ENCODE assay signal across 30 mouse cellular contexts in genomic region chr3:99295301-99295700, GRCm38 (mm10). TPM values are rescaled to one million over a fixed set of nuclear protein-coding genes. Genes with fewer than 3 reads are reported as not detected.
A peak's percentile ranks its signal among the peaks of the same experiment; 100 is the strongest.
DNase-seq lines count a peak whose midpoint lies in the region; ATAC-seq and TF ChIP-seq lines count a peak whose summit lies in the region.
"Had no signal": no experiment of that assay in that cellular context is flagged by ENCODE, and none has a peak within 500 bp of the region (broad histone marks: within the 10 kb centered on the region; RNA-seq: fewer than 3 reads in every experiment).

No protein-coding gene starts in this region.

- H3K9ac ChIP-seq in midbrain, embryonic 11.5 days (ENCODE audit: low read length), result no peak overlapping the region
- H3K9ac ChIP-seq in midbrain, embryonic 14.5 days (replicated peaks; ENCODE audit: low read length), result no peak overlapping the region
- H3K9ac ChIP-seq: embryonic facial prominence, embryonic 12.5 days; forebrain, embryonic 13.5 days; heart, embryonic 13.5 days; hindbrain, embryonic 12.5 days; hindbrain, embryonic 15.5 days had no signal

- no peak for ATAC-seq in midbrain, embryonic 11.5 days (ENCODE audit: low FRiP score)
- no peak for ATAC-seq in midbrain, embryonic 14.5 days (ENCODE audit: low FRiP score, low TSS enrichment)
- ATAC-seq in Patski, result peak; percentile 9
- ATAC-seq: activated CD4-positive, CD25-positive, alpha-beta regulatory T cell, adult 4 months; CD4-positive, CD25-positive, alpha-beta regulatory T cell, adult 4 months; forebrain, embryonic 13.5 days; forebrain, embryonic 16.5 days; intestine, postnatal 0 days had no signal

- no peak for TF ChIP-seq POLR2A in myocyte (IDR thresholded peaks at IDR 0.05; ENCODE audit: insufficient read length, low read depth)

- no peaks in the 10 kb centered on the region for H3K27me3 ChIP-seq in midbrain, embryonic 11.5 days (ENCODE audit: control insufficient read depth, insufficient read depth, low read length)
- no peaks in the 10 kb centered on the region for H3K27me3 ChIP-seq in midbrain, embryonic 14.5 days (ENCODE audit: control insufficient read depth, insufficient read depth, low read length)
- H3K27me3 ChIP-seq in Patski, result no peaks in the 10 kb centered on the region
- H3K27me3 ChIP-seq in myocyte (ENCODE audit: control insufficient read depth, insufficient read depth, insufficient read length), result no peaks in the 10 kb centered on the region
- H3K27me3 ChIP-seq: embryonic facial prominence, embryonic 12.5 days; forebrain, embryonic 13.5 days; heart, embryonic 13.5 days; hindbrain, embryonic 12.5 days; hindbrain, embryonic 15.5 days had no signal

- POLR2A ChIA-PET in Patski (lab: Charles Lee), result no interaction called here

- H3K36me3 ChIP-seq in midbrain, embryonic 11.5 days (ENCODE audit: control insufficient read depth, insufficient read depth, low read length), result no peaks in the 10 kb centered on the region
- no peaks in the 10 kb centered on the region for H3K36me3 ChIP-seq in midbrain, embryonic 14.5 days (ENCODE audit: control insufficient read depth, insufficient read depth, low read length)
- H3K36me3 ChIP-seq in myocyte (ENCODE audit: control insufficient read depth, insufficient read depth), result no peaks in the 10 kb centered on the region
- H3K36me3 ChIP-seq: embryonic facial prominence, embryonic 12.5 days; forebrain, embryonic 10.5 days; heart, embryonic 10.5 days; heart, embryonic 13.5 days; hindbrain, embryonic 12.5 days; hindbrain, embryonic 15.5 days had no signal

- peak overlapping the region; percentile 84 for H3K27ac ChIP-seq in gastrocnemius, adult 2 months
- H3K27ac ChIP-seq in midbrain, embryonic 11.5 days (ENCODE audit: low read depth, low read length), result no peak overlapping the region
- H3K27ac ChIP-seq in midbrain, embryonic 14.5 days (replicated peaks; ENCODE audit: low read depth, low read length), result no peak overlapping the region
- H3K27ac ChIP-seq: embryonic facial prominence, embryonic 12.5 days; forebrain, embryonic 10.5 days; forebrain, embryonic 13.5 days; heart, adult 2 months; heart, embryonic 10.5 days; heart, embryonic 13.5 days; hindbrain, embryonic 12.5 days; hindbrain, embryonic 15.5 days had no signal

- peaks cover 23% of the 10 kb centered on the region for H3K79me2 ChIP-seq in myocyte (ENCODE audit: control insufficient read depth, insufficient read depth)

- in situ Hi-C loops in Patski (cut with MboI; ENCODE audit: low pct_unique_long_range_greater_than_20kb), result no loop called here

- WGBS in midbrain, embryonic 11.5 days, result 54% methylated on average over 2 of the region's 2 CpGs
- 55% methylated on average over 2 of the region's 2 CpGs for WGBS in midbrain, embryonic 14.5 days

- H3K9me3 ChIP-seq in midbrain, embryonic 11.5 days (ENCODE audit: control insufficient read depth, low read length), result no peaks in the 10 kb centered on the region
- no peaks in the 10 kb centered on the region for H3K9me3 ChIP-seq in midbrain, embryonic 14.5 days (ENCODE audit: control insufficient read depth, low read length)
- H3K9me3 ChIP-seq: embryonic facial prominence, embryonic 12.5 days; forebrain, embryonic 10.5 days; forebrain, embryonic 13.5 days; heart, embryonic 10.5 days; heart, embryonic 13.5 days; hindbrain, embryonic 12.5 days; hindbrain, embryonic 15.5 days had no signal

- H3K4me1 ChIP-seq in midbrain, embryonic 11.5 days (ENCODE audit: control insufficient read depth, insufficient read depth, low read length), result no peaks in the 10 kb centered on the region
- H3K4me1 ChIP-seq in midbrain, embryonic 14.5 days (ENCODE audit: control insufficient read depth, insufficient read depth, low read length), result no peaks in the 10 kb centered on the region

- no peak overlapping the region for H3K4me2 ChIP-seq in midbrain, embryonic 11.5 days
- no peak overlapping the region for H3K4me2 ChIP-seq in midbrain, embryonic 14.5 days (ENCODE audit: low read length)
- peak overlapping the region; percentile 39 for H3K4me2 ChIP-seq in myocyte (ENCODE audit: low read depth)
- H3K4me2 ChIP-seq: embryonic facial prominence, embryonic 12.5 days; forebrain, embryonic 13.5 days; heart, embryonic 13.5 days; hindbrain, embryonic 12.5 days; hindbrain, embryonic 15.5 days had no signal

- TF ChIP-seq CTCF in gastrocnemius, adult 2 months (IDR thresholded peaks at IDR 0.05), result no peak
- TF ChIP-seq CTCF in Patski (IDR thresholded peaks at IDR 0.05), result no peak

- CTCF ChIA-PET in Patski (lab: Charles Lee), result no interaction called here

- H3K4me3 ChIP-seq in gastrocnemius, adult 2 months, result no peak overlapping the region
- no peak overlapping the region for H3K4me3 ChIP-seq in midbrain, embryonic 11.5 days (ENCODE audit: low read depth, low read length)
- H3K4me3 ChIP-seq in midbrain, embryonic 14.5 days (replicated peaks; ENCODE audit: low read depth, low read length), result no peak overlapping the region
- H3K4me3 ChIP-seq in myocyte, result no peak overlapping the region
- H3K4me3 ChIP-seq: embryonic facial prominence, embryonic 12.5 days; erythroblast, embryonic 14.5 days; forebrain, embryonic 10.5 days; forebrain, embryonic 13.5 days; heart, adult 2 months; heart, embryonic 10.5 days; heart, embryonic 13.5 days; hindbrain, embryonic 12.5 days; hindbrain, embryonic 15.5 days had no signal

- intact Hi-C loops in gastrocnemius, adult 2 months (cut with DNase I), result loop anchor here (5.0 kb wide), 1 partner anchor 527 kb away; no protein-coding TSS in a partner anchor
- intact Hi-C loops in gastrocnemius, postnatal 36 days (cut with DNase I), result loop anchor here (5.0 kb wide), 1 partner anchor 43 kb away; no protein-coding TSS in a partner anchor

- DNase-seq in gastrocnemius, adult 2 months, result no peak
- DNase-seq in gastrocnemius, postnatal 36 days, result no peak
- DNase-seq in midbrain, embryonic 11.5 days (ENCODE audit: low spot score, missing footprints), result peak; percentile 64
- no peak for DNase-seq in midbrain, embryonic 14.5 days
- peak; percentile 37 for DNase-seq in Patski (ENCODE audit: low read depth, low spot score)
- DNase-seq in urinary bladder, postnatal 36 days (ENCODE audit: low spot score in 2 of 2), result no peak
- no peak for DNase-seq in spleen, postnatal 4 days (ENCODE audit: low spot score in 2 of 2)
- DNase-seq: adrenal gland, postnatal 10 days; adrenal gland, postnatal 36 days; cerebellum, adult 18-20 months; cerebellum, adult 9-10 months; cerebellum, postnatal 14 days; gastrocnemius, postnatal 14 days; heart, adult 2 months; heart, postnatal 14 days had no signal

- no peak overlapping the region for H3ac ChIP-seq in myocyte (ENCODE audit: control insufficient read depth, insufficient read length)

TF ChIP-seq in myocyte, 11 proteins besides CTCF, POLR2A, EP300 and RAD21:
- TF ChIP-seq USF1 (IDR thresholded peaks at IDR 0.05; ENCODE audit: low read depth) (no peak), E2F4 (IDR thresholded peaks at IDR 0.05; ENCODE audit: insufficient read depth) (no peak), MYOG (IDR thresholded peaks at IDR 0.05; ENCODE audit: control insufficient read depth in 1 of 3, insufficient read depth in 1 of 3, insufficient read length in 2 of 3, low read depth in 2 of 3) (no peak), POLR2AphosphoS2 (IDR thresholded peaks at IDR 0.05; ENCODE audit: insufficient read length, low read depth) (no peak), MYOD1 (IDR thresholded peaks at IDR 0.05; ENCODE audit: control insufficient read depth in 1 of 3, insufficient read length in 2 of 3, low read depth in 2 of 3) (no peak)
TF ChIP-seq in myocyte: peak in this region for 0.

RNA-seq across cellular contexts. Expression of gene Tbx15, which starts 55.1 kb away (rescaled TPM):
- 100 to 1,000 TPM; 105 to 145 TPM for total RNA-seq in gastrocnemius, adult 2 months (2021)
- total RNA-seq in gastrocnemius, postnatal 36 days (2021), result 100 to 1,000 TPM; 117 to 119 TPM
- 1.6 and 1.8 TPM in 2 replicates for polyA plus RNA-seq in midbrain, embryonic 11.5 days (2014; fragmentation: Nextera tagmentation; extraction: Ambion mirVana)
- 0.13 and 0.92 TPM in 2 replicates for polyA plus RNA-seq in midbrain, embryonic 14.5 days (2014; fragmentation: Nextera tagmentation; extraction: Ambion mirVana)
- polyA plus RNA-seq in Patski (2021) (0.13 TPM), myocyte (2012; fragmentation: generic; extraction: Trizol) (24.8 TPM)
- total RNA-seq: hematopoietic stem cell, adult 5-6 weeks had no signal
- polyA plus RNA-seq: activated CD4-positive, CD25-positive, alpha-beta regulatory T cell, adult 4 months; CD4-positive, CD25-positive, alpha-beta regulatory T cell, adult 4 months; erythroblast, embryonic 14.5 days; intestine, embryonic 14.5 days; intestine, postnatal 0 days had no signal

Comparison
In these comparisons a context has a peak if more than half of its experiments do, and no peak if none do; other contexts are left out.
1. DNase-seq: peak in midbrain, embryonic 11.5 days (single experiment) and Patski (single experiment); none in gastrocnemius, adult 2 months (single experiment), gastrocnemius, postnatal 36 days (0 of 2), midbrain, embryonic 14.5 days (single experiment), urinary bladder, postnatal 36 days (0 of 2) and spleen, postnatal 4 days (0 of 2).